Mouse (Mus musculus) megakaryocyte, embryonic 14.5 days (primary cell): ENCODE data around the gene Fam186b.

Experiments used
- FLI1 ChIP-seq: IDR thresholded peaks from 2 replicates; pipeline ENCODE4 v1.6.1; 2012; ENCODE audit warnings: low read length, inconsistent platforms, mixed read lengths
- GATA1 ChIP-seq: IDR thresholded peaks from 3 replicates; pipeline ENCODE4 v1.6.1; 2012; ENCODE audit warnings: mixed read lengths, low read length, inconsistent platforms, borderline replicate concordance

- TF ChIP-seq GATA1 = no peak
- TF ChIP-seq FLI1 = no peak
These were observed 31.3 kb downstream of the Fam186b start for GRCm38 (mm10) chr15:99264363-99264762.
